In genomic region chr11:5489433-5489832, GRCm38 (mm10) we compare ENCODE assay signal across 6 mouse cellular contexts. TPM values are rescaled to one million over a fixed set of nuclear protein-coding genes. Genes with fewer than 3 reads are reported as not detected.
A peak's percentile ranks its signal among the peaks of the same experiment; 100 is the strongest.
DNase-seq lines count a peak whose midpoint lies in the region; ATAC-seq and TF ChIP-seq lines count a peak whose summit lies in the region.
"Not testable (repeated sequence)": the region's sequence is repeated elsewhere in the genome, so short reads cannot be mapped to it uniquely, and the experiment has no call there.

No protein-coding gene starts in this region.

- TF ChIP-seq EP300 in ES-Bruce4 (IDR thresholded peaks at IDR 0.05; ENCODE audit: insufficient read depth, low read depth, low read length); lung, postnatal 0 days (IDR thresholded peaks at IDR 0.05): not testable (repeated sequence)

- H3K4me2 ChIP-seq in lung, postnatal 0 days (replicated peaks; ENCODE audit: low read depth, low read length); midbrain, embryonic 11.5 days: not testable (repeated sequence)

- DNase-seq in 416B (ENCODE audit: low read depth) (peak; percentile 28), ZHBTc4 (ENCODE audit: low read depth, low spot score) (peak; percentile 85)
- DNase-seq in ES-E14 (ENCODE audit: low read depth, low spot score); lung, postnatal 0 days (ENCODE audit: low spot score): not testable (repeated sequence)
- DNase-seq in midbrain, embryonic 11.5 days (ENCODE audit: low spot score, missing footprints) = peak; percentile 67

- H3K4me3 ChIP-seq in ES-Bruce4 (ENCODE audit: low read depth, low read length) (peak overlapping the region; percentile 34; the same call in 1 of the 2 replicates), ES-E14 (ENCODE audit: insufficient read depth in 1 of 2, low read depth in 1 of 2, low read length in 2 of 2, poor library complexity in 1 of 2, severe bottlenecking in 1 of 2) (peak overlapping the region; percentile 1 to 18; a peak in 2 of 4 replicates)
- H3K4me3 ChIP-seq in lung, postnatal 0 days (ENCODE audit: low read depth, low read length); midbrain, embryonic 11.5 days (ENCODE audit: low read depth, low read length): not testable (repeated sequence)

- in situ Hi-C loops in ES-E14 (cut with MboI; ENCODE audit: low sequenced_read_pairs in 2 of 2, unreplicated experiment in 2 of 2) = loop anchor here in 1 of 2 experiments (5.0 to 10.0 kb wide), 3 partner anchors 43 to 285 kb away; no protein-coding TSS in a partner anchor

- not testable (repeated sequence) for H3K9me3 ChIP-seq in ES-Bruce4 (replicated peaks; ENCODE audit: control insufficient read depth, insufficient read depth, low read length, poor library complexity, severe bottlenecking); ES-E14 (ENCODE audit: control insufficient read depth, insufficient read depth, low read depth, low read length); lung, postnatal 0 days (ENCODE audit: low read length); midbrain, embryonic 11.5 days (ENCODE audit: control insufficient read depth, low read length)

- H3K27ac ChIP-seq in ES-Bruce4 (ENCODE audit: insufficient read depth, low read length) = 0 out of 2 replicates have a peak overlapping the region, but pooled peaks have one; percentile 38
- H3K27ac ChIP-seq in ES-E14 (ENCODE audit: insufficient read depth, low read depth, low read length, poor library complexity, severe bottlenecking); lung, postnatal 0 days (ENCODE audit: low read length); midbrain, embryonic 11.5 days (ENCODE audit: low read depth, low read length): not testable (repeated sequence)

- not testable (repeated sequence) for TF ChIP-seq CTCF in ES-Bruce4 (IDR thresholded peaks at IDR 0.05; ENCODE audit: low read depth, low read length); lung, postnatal 0 days (IDR thresholded peaks at IDR 0.05)

- 0 out of 2 replicates have a peak, but pooled peaks have one; percentile 14 for ATAC-seq in lung, postnatal 0 days
- not testable (repeated sequence) for ATAC-seq in midbrain, embryonic 11.5 days (ENCODE audit: low FRiP score)

- not testable (repeated sequence) for TF ChIP-seq POLR2A in ES-Bruce4 (IDR thresholded peaks at IDR 0.05; ENCODE audit: insufficient read depth, low read length)

- H3K4me1 ChIP-seq in ES-Bruce4 (ENCODE audit: control insufficient read depth, insufficient read depth, low read length); lung, postnatal 0 days (ENCODE audit: insufficient read depth, low read depth, low read length); midbrain, embryonic 11.5 days (ENCODE audit: control insufficient read depth, insufficient read depth, low read length): not testable (repeated sequence)
- peaks cover 0 to 15% of the 10 kb centered on the region in 2 experiments; a peak in 1 of 4 replicates for H3K4me1 ChIP-seq in ES-E14 (ENCODE audit: control insufficient read depth in 2 of 2, insufficient read depth in 2 of 2, low read length in 2 of 2, poor library complexity in 1 of 2)

- peak overlapping the region; percentile 41; the same call in 1 of the 2 replicates for H3K9ac ChIP-seq in ES-Bruce4 (ENCODE audit: low read depth, poor library complexity, severe bottlenecking)
- H3K9ac ChIP-seq in ES-E14 (ENCODE audit: insufficient read depth, low read depth, low read length, poor library complexity, severe bottlenecking) = peak overlapping the region; percentile 57; the same call in 1 of the 2 replicates
- not testable (repeated sequence) for H3K9ac ChIP-seq in lung, postnatal 0 days (replicated peaks; ENCODE audit: low read depth); midbrain, embryonic 11.5 days (ENCODE audit: low read length)

- not testable (repeated sequence) for H3K27me3 ChIP-seq in ES-Bruce4 (ENCODE audit: control insufficient read depth, insufficient read depth, low read length, poor library complexity, severe bottlenecking); lung, postnatal 0 days (replicated peaks; ENCODE audit: insufficient read depth, low read length); midbrain, embryonic 11.5 days (ENCODE audit: control insufficient read depth, insufficient read depth, low read length)

- WGBS in lung, postnatal 0 days = 77% methylated on average over 10 of the region's 10 CpGs
- WGBS in midbrain, embryonic 11.5 days = 87% methylated on average over 10 of the region's 10 CpGs

- not testable (repeated sequence) for H3K36me3 ChIP-seq in ES-Bruce4 (ENCODE audit: control insufficient read depth, insufficient read depth, low read length, poor library complexity, severe bottlenecking); ES-E14 (ENCODE audit: control insufficient read depth, insufficient read depth, low read length, poor library complexity, severe bottlenecking); lung, postnatal 0 days (ENCODE audit: insufficient read depth, low read length); midbrain, embryonic 11.5 days (ENCODE audit: control insufficient read depth, insufficient read depth, low read length)

RNA-seq across cellular contexts. Expression of gene Xbp1, which starts 31.0 kb away (rescaled TPM):
- polyA plus RNA-seq in ES-Bruce4 (2011; ENCODE audit: insufficient read depth, insufficient read length, low read depth, missing spikeins) = 44.0 and 46.7 TPM in 2 replicates
- total RNA-seq in ES-E14 (2012; rRNA removed) = 143 and 195 TPM in 2 replicates
- 211 and 242 TPM in 2 replicates for polyA plus RNA-seq in lung, postnatal 0 days (2015; fragmentation: Nextera tagmentation; extraction: Ambion mirVana)
- polyA plus RNA-seq in midbrain, embryonic 11.5 days (2014; fragmentation: Nextera tagmentation; extraction: Ambion mirVana) = 126 and 133 TPM in 2 replicates

RNA-seq across cellular contexts. Expression of gene Znrf3, which starts 44.8 kb away (rescaled TPM):
- polyA plus RNA-seq in ES-Bruce4 (2011; ENCODE audit: insufficient read depth, insufficient read length, low read depth, missing spikeins) = 13.5 and 15.8 TPM in 2 replicates
- total RNA-seq in ES-E14 (2012; rRNA removed) = 15.4 and 19.1 TPM in 2 replicates
- 15.4 and 16.3 TPM in 2 replicates for polyA plus RNA-seq in lung, postnatal 0 days (2015; fragmentation: Nextera tagmentation; extraction: Ambion mirVana)
- polyA plus RNA-seq in midbrain, embryonic 11.5 days (2014; fragmentation: Nextera tagmentation; extraction: Ambion mirVana) = 10.4 and 10.8 TPM in 2 replicates

RNA-seq across cellular contexts. Expression of gene Ccdc117, which starts 52.6 kb away (rescaled TPM):
- polyA plus RNA-seq in ES-Bruce4 (2011; ENCODE audit: insufficient read depth, insufficient read length, low read depth, missing spikeins) = 45.4 and 52.0 TPM in 2 replicates
- 24.2 and 27.4 TPM in 2 replicates for total RNA-seq in ES-E14 (2012; rRNA removed)
- 13.4 and 13.9 TPM in 2 replicates for polyA plus RNA-seq in lung, postnatal 0 days (2015; fragmentation: Nextera tagmentation; extraction: Ambion mirVana)
- polyA plus RNA-seq in midbrain, embryonic 11.5 days (2014; fragmentation: Nextera tagmentation; extraction: Ambion mirVana) = 26.2 and 27.4 TPM in 2 replicates
